Mouse (Mus musculus): Measurements from ENCODE around the gene Yars2. TPM values are rescaled to one million over a fixed set of nuclear protein-coding genes. Genes with fewer than 3 reads are reported as not detected.

Yars2 gene
- 40.9 TPM for polyA plus RNA-seq (2017; shearing (Covaris generic))

GRCm38 (mm10) chr16:16302369-16303137 lies at the start of gene Yars2:
TSS of gene Yars2 (plus strand) at chr16:16302965.

DNA sequence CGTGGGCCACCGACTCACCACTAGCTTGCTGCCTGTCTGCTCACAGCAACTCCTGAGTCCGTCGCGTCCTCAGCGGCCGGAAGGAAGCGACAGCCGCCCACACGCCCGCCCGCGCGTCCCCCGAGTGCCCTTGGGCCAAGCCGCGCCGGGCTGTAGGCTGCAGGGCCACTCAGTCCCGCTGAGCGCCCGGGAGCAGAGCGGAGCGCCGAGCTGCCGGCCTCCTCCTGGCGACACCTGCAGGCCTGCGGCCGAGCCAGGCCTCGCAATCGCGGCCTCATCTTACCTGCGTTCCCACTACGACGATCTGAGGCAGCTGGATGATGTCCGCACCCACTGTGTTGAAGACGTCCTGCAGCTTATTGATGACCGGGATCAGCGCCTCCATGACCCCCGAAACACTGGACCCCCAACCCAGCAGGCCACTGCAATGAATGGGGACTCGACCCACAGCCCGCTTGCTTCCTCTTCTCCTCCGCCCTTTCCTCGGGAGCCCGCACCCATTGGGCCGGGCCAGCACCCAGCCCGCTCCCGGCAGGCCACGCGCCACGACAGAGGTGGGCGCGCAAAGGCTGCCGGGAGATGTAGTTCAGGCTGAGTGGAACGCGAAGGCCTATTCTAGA lies 55.8 kb downstream of the Yars2 start, which contains the start of gene Dnm1l:
Gene Dnm1l (minus strand): TSS at position 479 of the 620 bp plus-strand sequence.

Other genes starting within 250 kb of the Yars2 start
- gene Pkp2, start 89.6 kb upstream of the Yars2 start, polyA plus RNA-seq (2017; shearing (Covaris generic)) = 0.11 TPM
- gene Dnm1l, start 56.0 kb downstream of the Yars2 start, polyA plus RNA-seq (2017; shearing (Covaris generic)) = 42.2 TPM

Data from naive thymus-derived CD4-positive, alpha-beta T cell, adult 5 months (primary cell).